Mouse (Mus musculus) CD4-positive helper T cell, adult 2 months (primary cell): Measurements from ENCODE around the gene Rftn1.

ENCODE experiments used
- DNase-seq: peaks from one replicate; pipeline ENCODE4 v3.0.0-alpha.2; 2012; ENCODE audit warnings: low read depth, missing footprints, low spot score

The Rftn1 gene

GRCm38 (mm10) chr17:49983478-49983877 is 207.0 kb downstream of the Rftn1 start:
- no peak for DNase-seq

GRCm38 (mm10) chr17:49982611-49983390 is 207.7 kb downstream of the Rftn1 start:
- no peak for DNase-seq

GRCm38 (mm10) chr17:49981591-49981990 is 208.9 kb downstream of the Rftn1 start:
- no peak for DNase-seq

- DNase-seq, result no peak
These were observed 210.7 kb downstream of the Rftn1 start for GRCm38 (mm10) chr17:49979761-49980285.

- DNase-seq, result no peak
These were observed 213.1 kb downstream of the Rftn1 start for GRCm38 (mm10) chr17:49977424-49977790.

- DNase-seq, result no peak
These were observed 213.6 kb downstream of the Rftn1 start for GRCm38 (mm10) chr17:49976678-49977423.

- no peak for DNase-seq
These were observed 215.0 kb downstream of the Rftn1 start for GRCm38 (mm10) chr17:49975481-49975880.

- DNase-seq, result no peak
These were observed 215.5 kb downstream of the Rftn1 start for GRCm38 (mm10) chr17:49974996-49975395.

GRCm38 (mm10) chr17:49972164-49972563 is 218.3 kb downstream of the Rftn1 start:
- DNase-seq, result no peak

- DNase-seq, result peak; percentile 16
These were observed 219.4 kb downstream of the Rftn1 start for GRCm38 (mm10) chr17:49971057-49971456.

- peak; percentile 66 for DNase-seq
These were observed 221.8 kb downstream of the Rftn1 start for GRCm38 (mm10) chr17:49968467-49969207.

- no peak for DNase-seq
These were observed 224.4 kb downstream of the Rftn1 start for GRCm38 (mm10) chr17:49965846-49966762.

GRCm38 (mm10) chr17:49965035-49965434 is 225.4 kb downstream of the Rftn1 start:
- peak; percentile 20 for DNase-seq

GRCm38 (mm10) chr17:49964471-49964870 is 226.0 kb downstream of the Rftn1 start:
- DNase-seq, result no peak

GRCm38 (mm10) chr17:49959021-49959420 is 231.5 kb downstream of the Rftn1 start:
- no peak for DNase-seq

GRCm38 (mm10) chr17:49951856-49952607 is 238.4 kb downstream of the Rftn1 start:
- DNase-seq, result no peak

GRCm38 (mm10) chr17:49951491-49951855 is 239.0 kb downstream of the Rftn1 start:
- DNase-seq, result peak; percentile 62

- DNase-seq, result no peak
These were observed 247.8 kb downstream of the Rftn1 start for GRCm38 (mm10) chr17:49942674-49943073.
